Mouse (Mus musculus): ENCODE results near the gene Actrt3.

Actrt3 gene

GRCm38 (mm10) chr3:30599711-30600545, at the start of gene Actrt3:
Gene Actrt3 (minus strand): TSS chr3:30599939.
- peak; percentile 34 to 45 for DNase-seq

- DNase-seq: no peak
Observed at GRCm38 (mm10) chr3:30648466-30648865, 48.7 kb upstream of the Actrt3 start.

- DNase-seq: peak; percentile 78 to 85
Observed at GRCm38 (mm10) chr3:30647440-30648090, 47.8 kb upstream of the Actrt3 start, which contains the start of gene Lrrc34. Gene Lrrc34 (minus strand): TSS chr3:30647869.

- DNase-seq: no peak
Observed at GRCm38 (mm10) chr3:30646761-30647160, 47.0 kb upstream of the Actrt3 start.

GRCm38 (mm10) chr3:30644207-30644606, 44.5 kb upstream of the Actrt3 start, which contains the start of gene Lrriq4:
Gene Lrriq4 (plus strand): TSS chr3:30644507.
- no peak for DNase-seq

- DNase-seq: peak in 1 of 2 experiments; percentile 19
Observed at GRCm38 (mm10) chr3:30635629-30636028, 35.9 kb upstream of the Actrt3 start.

- DNase-seq: no peak
Observed at GRCm38 (mm10) chr3:30633681-30634080, 33.9 kb upstream of the Actrt3 start.

GRCm38 (mm10) chr3:30620132-30620531, 20.4 kb upstream of the Actrt3 start:
- no peak for DNase-seq

- no peak for DNase-seq
Observed at GRCm38 (mm10) chr3:30610930-30611329, 11.2 kb upstream of the Actrt3 start.

GRCm38 (mm10) chr3:30608999-30609398, 9.3 kb upstream of the Actrt3 start:
- DNase-seq: no peak

- DNase-seq: no peak
Observed at GRCm38 (mm10) chr3:30603256-30603655, 3.5 kb upstream of the Actrt3 start.

- peak; percentile 77 to 87 for DNase-seq
Observed at GRCm38 (mm10) chr3:30602740-30603098, 3.0 kb upstream of the Actrt3 start.

GRCm38 (mm10) chr3:30602065-30602739, 2.5 kb upstream of the Actrt3 start, which contains the start of gene Mynn:
Gene Mynn (plus strand): TSS chr3:30602065.
- peak; percentile 97 to 98 for DNase-seq

- DNase-seq: no peak
Observed at GRCm38 (mm10) chr3:30601610-30602064, 1.9 kb upstream of the Actrt3 start.

- DNase-seq: peak; percentile 82 to 88
Observed at GRCm38 (mm10) chr3:30601175-30601574, 1.4 kb upstream of the Actrt3 start.

GRCm38 (mm10) chr3:30600717-30601116, 978 bp upstream of the Actrt3 start:
- DNase-seq: peak; percentile 32 to 48

GRCm38 (mm10) chr3:30597271-30597670, 2.5 kb downstream of the Actrt3 start:
- DNase-seq: no peak

GRCm38 (mm10) chr3:30595111-30595832, 4.5 kb downstream of the Actrt3 start:
- peak; percentile 57 to 67 for DNase-seq

- DNase-seq: peak; percentile 22 to 40
Observed at GRCm38 (mm10) chr3:30593719-30594485, 5.8 kb downstream of the Actrt3 start.

- DNase-seq: peak; percentile 25 to 40
Observed at GRCm38 (mm10) chr3:30592418-30592853, 7.3 kb downstream of the Actrt3 start.

GRCm38 (mm10) chr3:30588865-30589264, 10.9 kb downstream of the Actrt3 start:
- DNase-seq: no peak

- no peak for DNase-seq
Observed at GRCm38 (mm10) chr3:30573549-30573948, 26.2 kb downstream of the Actrt3 start.
